Mouse (Mus musculus) stomach, postnatal 0 days (tissue): ENCODE data around the gene Zfp174. TPM values are rescaled to one million over a fixed set of nuclear protein-coding genes. Genes with fewer than 3 reads are reported as not detected.
A peak's percentile ranks its signal among the peaks of the same experiment; 100 is the strongest.

Experiments
- ATAC-seq: fragments of 200-750 bp; cut with Nextera tagmentation; 2 replicates; pipeline ENCODE4 v1.8.0; 2017; ENCODE audit not compliant: low FRiP score, low TSS enrichment
- DNase-seq: peaks from one replicate; pipeline ENCODE4 v3.0.0-alpha.2; 2016; ENCODE audit warnings: low spot score
- H3K27ac ChIP-seq: fragments of 300-500 bp; sonication (generic); replicated peaks from 2 replicates; pipeline ENCODE4 v1.5.1; 2014; ENCODE audit warnings: mild to moderate bottlenecking, control low read depth
- H3K27me3 ChIP-seq: fragments of 300-500 bp; sonication (generic); 2 replicates; pipeline ENCODE4 v1.6.1; 2014; ENCODE audit warnings: low read length; ENCODE audit not compliant: control insufficient read depth, insufficient read depth
- H3K36me3 ChIP-seq: fragments of 300-500 bp; sonication (generic); 2 replicates; pipeline ENCODE4 v1.6.1; 2014; ENCODE audit warnings: low read length, mixed read lengths; ENCODE audit not compliant: control insufficient read depth, insufficient read depth
- H3K4me1 ChIP-seq: fragments of 300-500 bp; sonication (generic); replicated peaks from 2 replicates; pipeline ENCODE4 v1.6.1; 2014; ENCODE audit warnings: antibody characterized with exemption; ENCODE audit not compliant: control insufficient read depth, insufficient read depth
- H3K4me2 ChIP-seq: fragments of 300-500 bp; sonication (generic); replicated peaks from 2 replicates; pipeline ENCODE4 v1.6.1; 2014; ENCODE audit warnings: low read depth, mild to moderate bottlenecking, control low read depth, moderate library complexity
- H3K4me3 ChIP-seq: fragments of 300-500 bp; sonication (generic); 2 replicates; pipeline ENCODE4 v1.5.1; 2014; ENCODE audit warnings: low read depth, low read length, control low read depth
- H3K9ac ChIP-seq: fragments of 300-500 bp; sonication (generic); 2 replicates; pipeline ENCODE4 v1.6.1; 2014; ENCODE audit warnings: mild to moderate bottlenecking, low read length, control low read depth, mixed read lengths
- H3K9me3 ChIP-seq: fragments of 300-500 bp; sonication (generic); 2 replicates; pipeline ENCODE4 v1.6.1; 2016; ENCODE audit warnings: low read length; ENCODE audit not compliant: control insufficient read depth
- CTCF ChIP-seq: IDR thresholded peaks from 2 replicates; pipeline ENCODE4 v1.5.1; 2016; ENCODE audit warnings: antibody characterized with exemption, low read depth, mild to moderate bottlenecking, moderate library complexity
- EP300 ChIP-seq: optimal IDR thresholded peaks from 2 replicates; pipeline ENCODE3; 2016; ENCODE audit warnings: antibody characterized with exemption
- WGBS: fragments of 180-500 bp; shearing (Covaris S2); extraction: QIAGEN DNeasy Blood & Tissue Kit; methylation state at CpG from one replicate; pipeline ENCODE4 v1.1.7; 2014; 5-methylcytosine and 5-hydroxymethylcytosine counted together
- polyA plus RNA-seq: library from polyadenylated mRNA; unstranded; fragments of >200 nt; fragmentation: Nextera tagmentation; extraction: Ambion mirVana; gene quantifications from 2 replicates; pipeline ENCODE4 v1.2.1, GENCODE M21; 2015

The Zfp174 gene
- polyA plus RNA-seq, 1 experiment from 2014 or later: 0.44 TPM

DNA sequence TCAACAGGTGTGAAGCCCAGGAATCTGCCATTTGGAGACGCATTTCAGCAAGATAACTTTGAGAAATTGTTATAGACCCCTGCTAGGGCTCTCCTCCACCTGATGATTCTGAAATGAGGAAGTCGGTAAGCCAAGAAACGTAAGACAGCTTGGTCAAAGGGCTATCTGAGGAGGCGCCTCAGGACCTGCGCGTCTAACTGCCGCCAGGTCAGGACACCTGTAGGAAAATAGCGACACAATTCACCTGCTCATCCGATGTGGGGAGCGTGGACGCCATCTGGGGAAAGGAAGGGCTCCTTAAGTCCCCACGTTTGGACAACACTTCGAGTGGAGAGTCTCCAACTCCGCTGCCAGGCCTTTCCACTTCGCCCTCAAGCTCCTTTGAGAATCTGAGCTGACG is 24.7 kb downstream of the Zfp174 start:
- Histone ChIP-seq H3K9me3 (no peaks in the 10 kb centered on the region), H3K27ac (peak overlapping the region; percentile 20; the same call in 1 of the 2 replicates), H3K4me2 (peak overlapping the region; percentile 73), H3K9ac (peak overlapping the region; percentile 63), H3K36me3 (no peaks in the 10 kb centered on the region), H3K4me3 (peak overlapping the region; percentile 59), H3K27me3 (no peaks in the 10 kb centered on the region), H3K4me1 (no peaks in the 10 kb centered on the region)
- no peak for DNase-seq
- 2% methylated on average over 16 of the region's 16 CpGs for WGBS
- peak; percentile 25; the same call in 1 of the 2 replicates for ATAC-seq
- no peak for TF ChIP-seq EP300
- TF ChIP-seq CTCF: no peak

DNA sequence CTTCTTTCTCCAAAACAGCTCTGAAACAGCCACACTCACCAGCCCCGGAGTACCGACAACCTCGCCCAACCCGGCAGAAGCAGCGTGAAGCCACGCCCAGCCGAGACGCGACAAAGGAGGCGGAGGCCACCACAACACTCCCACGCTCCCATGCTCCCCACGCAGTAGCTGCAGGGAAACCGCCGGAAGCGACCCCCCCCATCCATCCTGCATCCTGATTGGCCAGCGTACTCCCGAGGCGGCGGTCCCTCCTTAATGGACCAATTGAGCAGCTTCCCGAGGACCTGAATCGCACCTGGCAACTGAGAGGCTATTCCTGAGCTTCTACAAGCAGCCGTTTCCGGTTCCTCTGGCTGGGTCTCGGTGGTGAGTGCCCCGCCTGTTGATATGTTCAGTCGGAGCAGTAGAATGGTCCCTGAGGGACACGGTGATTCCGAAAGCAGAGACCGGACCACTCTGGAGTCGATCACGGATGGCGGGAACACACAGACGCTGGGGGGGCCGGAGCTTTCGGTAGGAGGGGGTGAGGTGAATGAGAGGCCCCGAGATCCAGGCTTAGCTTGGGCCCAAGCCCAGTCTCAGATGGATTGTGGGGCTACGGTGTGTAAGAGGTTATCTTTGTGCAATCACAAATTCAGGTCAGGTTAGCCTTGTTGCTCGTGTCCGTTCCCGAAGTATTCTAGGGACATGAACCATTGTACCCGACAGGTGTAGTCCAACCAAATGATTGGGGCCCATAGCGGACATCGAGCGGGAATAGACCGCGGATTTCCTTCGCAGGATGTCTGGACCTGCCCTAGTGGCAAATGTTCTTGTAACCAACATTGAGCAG is 25.4 kb downstream of the Zfp174 start, which contains the start of gene Naa60:
Gene Naa60 (plus strand): TSS at position 160 of the 832 bp plus-strand sequence.
- H3K4me2 ChIP-seq: peak within 1 kb of the TSS; percentile 73
- WGBS: 4% methylated on average over 47 of the region's 47 CpGs
- DNase-seq (peak; percentile 98), ATAC-seq (peak; percentile 99)
- H3K9me3 ChIP-seq: no peaks in the 10 kb centered on the region
- no peaks in the 10 kb centered on the region for H3K27me3 ChIP-seq
- H3K9ac ChIP-seq: peak within 1 kb of the TSS; percentile 63
- no peaks in the 10 kb centered on the region for H3K36me3 ChIP-seq
- TF ChIP-seq EP300 (no peak), CTCF (no peak)
- peak within 1 kb of the TSS; percentile 59 for H3K4me3 ChIP-seq
- peak within 1 kb of the TSS; percentile 61 for H3K27ac ChIP-seq
- no peaks in the 10 kb centered on the region for H3K4me1 ChIP-seq

DNA sequence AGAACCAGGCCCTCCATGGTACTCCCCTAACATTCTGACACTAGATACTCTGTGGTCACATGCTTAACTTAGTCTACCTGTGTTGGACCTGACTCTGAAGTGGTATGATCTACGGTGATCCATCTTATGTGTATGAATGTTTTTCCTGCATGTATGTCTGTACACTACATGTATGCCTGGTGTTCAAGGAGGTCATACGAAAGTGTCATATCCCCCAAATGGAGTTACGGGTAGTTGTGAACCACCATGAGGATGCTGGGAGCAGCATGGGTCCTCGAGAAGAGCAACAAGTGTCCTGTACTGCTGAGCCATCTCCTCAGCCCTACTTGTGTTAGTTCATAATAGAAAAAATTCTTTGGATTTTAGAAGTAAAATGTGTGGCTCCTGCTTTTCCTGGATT is 29.3 kb downstream of the Zfp174 start:
- Histone ChIP-seq H3K4me3 (no peak overlapping the region), H3K9me3 (no peaks in the 10 kb centered on the region), H3K36me3 (no peaks in the 10 kb centered on the region; the same call in 1 of the 2 replicates), H3K27ac (no peak overlapping the region), H3K4me1 (no peaks in the 10 kb centered on the region), H3K9ac (no peak overlapping the region), H3K4me2 (no peak overlapping the region), H3K27me3 (no peaks in the 10 kb centered on the region)
- DNase-seq: no peak
- TF ChIP-seq CTCF (no peak), EP300 (no peak)
- WGBS: 92% methylated on average over 4 of the region's 4 CpGs
- no peak for ATAC-seq

DNA sequence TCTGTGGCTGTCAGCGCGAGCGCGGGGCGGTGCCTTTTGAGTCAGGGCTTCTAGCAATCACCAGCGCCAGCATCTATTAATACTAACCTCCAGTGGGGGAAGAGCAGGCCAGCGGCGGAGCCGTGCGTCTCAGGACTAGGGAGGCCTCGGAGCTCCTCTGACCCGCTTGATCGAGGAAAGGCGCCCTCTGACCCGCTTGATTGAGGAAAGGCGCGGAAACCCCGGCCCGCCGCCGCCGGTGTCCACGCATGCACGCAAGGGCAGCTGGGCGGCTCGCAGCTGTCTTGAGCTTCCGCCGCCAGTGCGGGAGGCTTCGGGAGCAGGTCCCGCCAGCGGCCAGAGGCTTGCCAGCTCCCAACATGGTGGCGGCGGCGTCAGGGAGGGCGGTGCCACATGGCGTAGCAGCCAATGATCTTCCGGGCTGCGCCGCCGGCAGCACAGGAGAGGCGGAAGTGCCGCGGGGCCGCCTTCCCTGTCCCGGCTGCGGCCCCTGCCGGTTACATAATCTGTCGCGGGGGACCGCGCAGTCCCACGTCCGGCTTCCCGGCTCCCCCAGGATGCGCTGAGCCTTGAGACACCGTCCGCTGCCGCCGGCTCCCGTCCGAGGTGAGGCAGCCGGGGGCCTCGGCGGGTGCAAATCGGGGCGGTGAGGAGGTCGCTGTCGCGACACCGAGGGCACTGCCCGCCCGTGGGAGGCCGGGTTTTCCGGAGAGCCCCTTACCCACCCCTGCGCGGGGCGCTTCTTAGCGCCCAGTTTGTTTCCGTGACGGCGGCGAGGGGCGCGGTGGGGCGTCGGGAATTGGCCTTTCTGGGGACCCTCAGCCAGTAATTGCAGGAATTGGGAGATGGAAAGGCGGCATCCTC is 37.4 kb downstream of the Zfp174 start, which contains the start of the genes Zfp597 and Gm20695:
Gene Zfp597 (minus strand): TSS at position 361 of the 864 bp plus-strand sequence.
Gene Gm20695 (plus strand): TSS at position 448 of the 864 bp plus-strand sequence.
- WGBS: under 1% methylated on average over 86 of the region's 88 CpGs
- DNase-seq (peak; percentile 96), ATAC-seq (peak; percentile 99)
- no peaks in the 10 kb centered on the region for H3K9me3 ChIP-seq
- peak within 1 kb of the TSS; percentile 94 for H3K27ac ChIP-seq
- peak within 1 kb of the TSS; percentile 94 for H3K9ac ChIP-seq
- H3K27me3 ChIP-seq: no peaks in the 10 kb centered on the region
- no peaks in the 10 kb centered on the region for H3K36me3 ChIP-seq
- H3K4me3 ChIP-seq: peak within 1 kb of the TSS; percentile 98
- TF ChIP-seq CTCF (peak; percentile 61), EP300 (peak; percentile 81)
- peak within 1 kb of the TSS; percentile 85 for H3K4me2 ChIP-seq
- H3K4me1 ChIP-seq: no peaks in the 10 kb centered on the region

DNA sequence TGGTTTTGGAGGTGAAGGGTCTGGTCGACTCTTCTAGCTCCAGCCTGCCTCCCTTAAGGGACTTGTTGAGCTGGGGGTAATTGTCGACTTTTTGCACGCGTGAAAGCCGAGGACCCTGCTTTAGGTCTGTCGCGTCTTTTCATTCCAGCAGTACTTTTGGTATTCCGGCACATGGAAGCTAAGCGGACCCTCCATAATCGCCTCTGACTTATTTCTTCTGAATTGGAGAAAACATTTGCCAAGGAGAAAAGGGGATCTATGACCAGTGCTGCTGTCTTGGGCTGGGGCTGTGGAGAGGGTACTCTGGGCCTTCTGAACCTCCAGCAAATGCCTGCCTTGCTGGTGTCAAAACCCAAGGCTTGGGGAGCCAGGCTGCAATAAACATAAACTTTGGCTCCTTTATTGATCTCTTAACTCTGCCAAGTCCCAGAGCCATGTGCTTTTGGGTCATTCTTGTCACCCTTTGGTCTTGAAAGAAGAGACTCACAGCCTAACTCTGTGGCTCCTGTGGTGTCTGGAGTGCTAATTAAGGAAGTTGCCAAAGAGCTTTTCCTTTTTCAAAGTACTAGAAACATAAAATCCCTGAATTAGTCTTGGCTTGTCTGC is 38.1 kb downstream of the Zfp174 start:
- ATAC-seq (no peak), DNase-seq (no peak)
- peak overlapping the region; percentile 94 for H3K9ac ChIP-seq

More for the DNA sequence above, 38.1 kb downstream of the Zfp174 start:
- Histone ChIP-seq H3K27ac (peak overlapping the region; percentile 94), H3K36me3 (no peaks in the 10 kb centered on the region), H3K4me2 (peak overlapping the region; percentile 85), H3K27me3 (no peaks in the 10 kb centered on the region), H3K4me3 (peak overlapping the region; percentile 98), H3K4me1 (no peaks in the 10 kb centered on the region), H3K9me3 (no peaks in the 10 kb centered on the region)
- TF ChIP-seq EP300: no peak
- TF ChIP-seq CTCF: no peak
- under 1% methylated on average over 10 of the region's 10 CpGs for WGBS
